Mouse (Mus musculus) MEL (cell line): Measurements from ENCODE around the gene Slc25a45.

ENCODE experiments used
- CTCF ChIP-seq, 3 experiments: IDR thresholded peaks in 2 of 3; conservative IDR thresholded peaks in 1 of 3; 2 replicates each; pipeline ENCODE4 v1.5.1; 2011 to 2012; ENCODE audit warnings: low read length in 3 of 3, low read depth in 2 of 3, mild to moderate bottlenecking in 2 of 3, improper control_type of control experiment in 1 of 3, inconsistent platforms in 1 of 3, mixed read lengths in 1 of 3, moderate library complexity in 1 of 3; ENCODE audit not compliant: control insufficient read depth in 1 of 3, insufficient read depth in 1 of 3, poor library complexity in 1 of 3, severe bottlenecking in 1 of 3
- EP300 ChIP-seq, 2 experiments: IDR thresholded peaks; 2 replicates each; pipeline ENCODE4 v1.6.1; 2011; ENCODE audit warnings: improper control_type of control experiment in 2 of 2, low read length in 2 of 2, low read depth in 1 of 2, mild to moderate bottlenecking in 1 of 2
- HCFC1 ChIP-seq: IDR thresholded peaks from 2 replicates; pipeline ENCODE4 v1.6.1; 2012; ENCODE audit warnings: low read depth, mild to moderate bottlenecking, inconsistent platforms, low read length, improper control_type of control experiment, moderate library complexity
- MYB ChIP-seq: IDR thresholded peaks from 2 replicates; pipeline ENCODE4 v1.6.1; 2011; ENCODE audit warnings: mild to moderate bottlenecking, low read depth, low read length, improper control_type of control experiment
- POLR2A ChIP-seq, 2 experiments: IDR thresholded peaks; 2 replicates each; pipeline ENCODE4 v1.6.1; 2011 to 2012; ENCODE audit warnings: low read length in 2 of 2, mild to moderate bottlenecking in 2 of 2, control low read depth in 1 of 2, improper control_type of control experiment in 1 of 2, low read depth in 1 of 2, moderate library complexity in 1 of 2; ENCODE audit not compliant: control insufficient read depth in 1 of 2, insufficient read depth in 1 of 2, poor library complexity in 1 of 2
- SIN3A ChIP-seq: IDR thresholded peaks from 2 replicates; pipeline ENCODE4 v1.6.1; 2012; ENCODE audit warnings: low read length, improper control_type of control experiment, inconsistent platforms
- SMC3 ChIP-seq: IDR thresholded peaks from 2 replicates; pipeline ENCODE4 v1.6.1; 2011; ENCODE audit warnings: low read depth, low read length, improper control_type of control experiment
- TAL1 ChIP-seq: IDR thresholded peaks from 2 replicates; pipeline ENCODE4 v1.6.1; 2012; ENCODE audit warnings: mild to moderate bottlenecking, inconsistent platforms, low read length, moderate library complexity, mixed read lengths
- USF1 ChIP-seq: IDR thresholded peaks from 2 replicates; pipeline ENCODE4 v1.6.1; 2014; ENCODE audit warnings: low read depth, mild to moderate bottlenecking, inconsistent platforms, low read length, improper control_type of control experiment, moderate library complexity
- ZMIZ1 ChIP-seq: IDR thresholded peaks from 2 replicates; pipeline ENCODE4 v1.6.1; 2012; ENCODE audit warnings: low read depth, mild to moderate bottlenecking, inconsistent platforms, low read length, improper control_type of control experiment, moderate library complexity

DNA sequence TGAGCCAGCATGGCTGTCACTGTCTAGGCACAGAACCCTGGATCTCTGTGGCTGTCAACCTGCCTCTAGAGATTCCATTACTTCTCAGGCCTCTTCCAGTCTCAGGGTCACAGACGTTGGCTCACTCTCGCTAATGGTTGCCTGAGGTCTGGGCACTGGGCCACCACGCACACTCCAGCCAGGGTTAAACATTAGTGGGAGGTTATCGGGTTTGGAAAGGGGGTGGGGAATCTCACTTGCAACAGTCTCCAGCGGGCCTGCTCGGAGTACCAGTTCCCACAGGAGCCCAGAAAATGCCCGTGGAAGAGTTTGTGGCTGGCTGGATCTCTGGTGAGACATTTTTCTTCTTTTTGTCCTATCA is 734 bp downstream of the Slc25a45 start:
- TF ChIP-seq ZMIZ1 (no peak), MYB (0 out of 2 replicates have a peak, but pooled peaks have one; percentile 26), POLR2A (IDR thresholded peaks at IDR 0.05; ENCODE audit: control insufficient read depth in 1 of 2, insufficient read depth in 1 of 2, low read depth in 1 of 2, low read length in 2 of 2, poor library complexity in 1 of 2) (no peak), CTCF (IDR thresholded peaks at IDR 0.05 in 2 of 3, conservative IDR thresholded peaks at IDR 0.05 in 1 of 3; ENCODE audit: control insufficient read depth in 1 of 3, insufficient read depth in 1 of 3, low read depth in 2 of 3, low read length in 3 of 3, poor library complexity in 1 of 3, severe bottlenecking in 1 of 3) (no peak), USF1 (no peak), SMC3 (no peak), EP300 (IDR thresholded peaks at IDR 0.05; ENCODE audit: low read depth in 1 of 2, low read length in 2 of 2) (no peak), TAL1 (no peak), HCFC1 (no peak), SIN3A (no peak)
